20 mouse cellular contexts compared by ENCODE assay signal in the genomic region with DNA sequence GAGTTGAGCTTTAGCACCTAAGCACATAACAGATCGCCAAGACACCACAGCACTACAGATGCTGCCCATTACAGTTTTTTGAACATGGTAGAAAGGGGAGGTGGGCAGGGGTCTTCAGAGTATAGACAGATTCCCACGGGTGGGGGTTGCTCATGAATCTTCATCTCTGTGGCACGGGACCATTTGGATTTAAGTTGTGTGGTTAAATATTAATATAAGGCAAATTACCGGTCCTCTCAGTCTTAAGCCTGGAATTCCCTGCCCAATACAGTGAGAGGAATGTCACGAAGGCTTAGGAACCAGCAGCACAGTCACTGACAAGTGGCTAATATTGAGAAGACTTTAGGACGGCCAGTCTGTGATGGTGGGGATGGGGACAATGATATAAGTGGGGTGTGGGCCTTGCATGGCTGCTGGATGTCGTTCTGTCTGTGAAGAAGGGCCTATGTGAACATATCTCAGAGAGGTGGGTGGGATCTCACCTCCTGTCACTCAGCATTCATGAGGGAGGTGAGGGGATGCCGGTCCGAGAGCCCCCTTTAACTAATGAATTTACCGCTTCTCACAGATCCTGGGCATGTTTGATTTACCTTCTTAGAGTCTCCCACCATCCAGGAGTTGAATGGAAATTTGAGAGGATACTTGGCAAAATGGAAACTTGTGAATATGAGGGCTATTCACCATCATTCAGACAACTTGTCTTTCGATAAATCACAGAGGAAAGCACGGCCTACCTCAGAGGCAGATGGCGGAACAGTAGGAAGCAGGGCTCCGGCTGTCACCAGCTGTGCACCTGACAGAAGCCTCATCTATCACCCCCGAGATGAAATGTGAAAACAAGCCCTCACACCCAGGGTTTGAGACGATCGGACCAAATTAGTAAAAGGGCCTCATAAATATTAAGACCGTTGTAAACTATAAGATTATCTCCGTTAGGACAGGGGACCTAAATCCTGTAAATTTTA. TPM values are rescaled to one million over a fixed set of nuclear protein-coding genes. Genes with fewer than 3 reads are reported as not detected.
A peak's percentile ranks its signal among the peaks of the same experiment; 100 is the strongest.
DNase-seq lines count a peak whose midpoint lies in the region; ATAC-seq and TF ChIP-seq lines count a peak whose summit lies in the region.
"Had no signal": no experiment of that assay in that cellular context is flagged by ENCODE, and none has a peak within 500 bp of the region (broad histone marks: within the 10 kb centered on the region; RNA-seq: fewer than 3 reads in every experiment).

No protein-coding gene starts in this region.

- peak overlapping the region; percentile 67 for H3K4me2 ChIP-seq in forebrain, embryonic 13.5 days
- H3K4me2 ChIP-seq in hindbrain, postnatal 0 days (ENCODE audit: low read depth, low read length), result peak overlapping the region; percentile 70
- H3K4me2 ChIP-seq in neural tube, embryonic 15.5 days, result peak overlapping the region; percentile 86
- H3K4me2 ChIP-seq: embryonic facial prominence, embryonic 15.5 days; liver, embryonic 15.5 days had no signal

- peaks cover 71% of the 10 kb centered on the region for H3K4me1 ChIP-seq in forebrain, embryonic 13.5 days
- H3K4me1 ChIP-seq in hindbrain, postnatal 0 days (ENCODE audit: insufficient read depth, low read length), result peaks cover 17% of the 10 kb centered on the region
- H3K4me1 ChIP-seq in neural tube, embryonic 15.5 days, result peaks cover 56% of the 10 kb centered on the region
- H3K4me1 ChIP-seq: limb, embryonic 10.5 days; liver, embryonic 15.5 days had no signal

- ATAC-seq in forebrain, embryonic 13.5 days, result no peak
- ATAC-seq in hindbrain, postnatal 0 days, result no peak
- no peak for ATAC-seq in neural tube, embryonic 15.5 days (ENCODE audit: low FRiP score)

- peak; percentile 72 for DNase-seq in left cerebral cortex, postnatal 4 days
- no peak for DNase-seq in left cerebral cortex, adult 18-20 months (ENCODE audit: low spot score in 2 of 2)
- DNase-seq in hindbrain, postnatal 0 days (ENCODE audit: low spot score), result peak; percentile 55
- no peak for DNase-seq in layer of hippocampus, postnatal 36 days
- no peak for DNase-seq in heart, postnatal 25 days (ENCODE audit: low spot score)
- no peak for DNase-seq in right cerebral cortex, postnatal 14 days
- DNase-seq: kidney, adult 11 months; right cerebral cortex, postnatal 25 days had no signal

- WGBS in forebrain, embryonic 13.5 days, result 73% methylated on average over 19 of the region's 19 CpGs
- WGBS in hindbrain, postnatal 0 days, result 44% methylated on average over 19 of the region's 19 CpGs
- WGBS in neural tube, embryonic 15.5 days, result 41% methylated on average over 19 of the region's 19 CpGs

- peaks cover 2% of the 10 kb centered on the region; the same call in 1 of the 2 replicates for H3K27me3 ChIP-seq in forebrain, embryonic 13.5 days
- no peaks in the 10 kb centered on the region for H3K27me3 ChIP-seq in hindbrain, postnatal 0 days (ENCODE audit: insufficient read depth, low read length)
- no peaks in the 10 kb centered on the region for H3K27me3 ChIP-seq in neural tube, embryonic 15.5 days (replicated peaks)

- H3K27ac ChIP-seq in forebrain, embryonic 13.5 days, result peak overlapping the region; percentile 69
- peak overlapping the region; percentile 97; the same call in 1 of the 2 replicates for H3K27ac ChIP-seq in hindbrain, postnatal 0 days
- H3K27ac ChIP-seq in neural tube, embryonic 15.5 days (replicated peaks), result no peak overlapping the region
- H3K27ac ChIP-seq: embryonic facial prominence, embryonic 15.5 days; limb, embryonic 10.5 days; liver, embryonic 15.5 days; macrophage had no signal

- intact Hi-C loops in left cerebral cortex, postnatal 4 days (cut with DNase I), result no loop called here
- intact Hi-C loops in heart, postnatal 25 days (cut with DNase I), result no loop called here

- peak overlapping the region; percentile 76 for H3K4me3 ChIP-seq in forebrain, embryonic 13.5 days
- H3K4me3 ChIP-seq in hindbrain, postnatal 0 days (ENCODE audit: low read length), result peak overlapping the region; percentile 78
- peak overlapping the region; percentile 68 for H3K4me3 ChIP-seq in neural tube, embryonic 15.5 days (replicated peaks)
- H3K4me3 ChIP-seq: embryonic facial prominence, embryonic 15.5 days; limb, embryonic 10.5 days; liver, embryonic 15.5 days had no signal

- no peak for TF ChIP-seq CTCF in hindbrain, postnatal 0 days (IDR thresholded peaks at IDR 0.05; ENCODE audit: low read depth)

- 0 out of 2 replicates have a peak, but pooled peaks cover 9% of the 10 kb centered on the region for H3K36me3 ChIP-seq in forebrain, embryonic 13.5 days (ENCODE audit: poor library complexity, severe bottlenecking)
- no peaks in the 10 kb centered on the region for H3K36me3 ChIP-seq in hindbrain, postnatal 0 days (ENCODE audit: insufficient read depth, low read length)
- 0 out of 2 replicates have a peak, but pooled peaks cover 2% of the 10 kb centered on the region for H3K36me3 ChIP-seq in neural tube, embryonic 15.5 days
- H3K36me3 ChIP-seq: embryonic facial prominence, embryonic 15.5 days; limb, embryonic 10.5 days; liver, embryonic 15.5 days had no signal

- H3K9ac ChIP-seq in forebrain, embryonic 13.5 days, result peak overlapping the region; percentile 95
- peak overlapping the region; percentile 87; the same call in 1 of the 2 replicates for H3K9ac ChIP-seq in hindbrain, postnatal 0 days (replicated peaks; ENCODE audit: low read length)
- H3K9ac ChIP-seq in neural tube, embryonic 15.5 days (replicated peaks), result peak overlapping the region; percentile 81
- H3K9ac ChIP-seq: embryonic facial prominence, embryonic 15.5 days; liver, embryonic 15.5 days had no signal

- no peaks in the 10 kb centered on the region for H3K9me3 ChIP-seq in forebrain, embryonic 13.5 days (replicated peaks)
- H3K9me3 ChIP-seq in hindbrain, postnatal 0 days (ENCODE audit: low read length), result no peaks in the 10 kb centered on the region
- no peaks in the 10 kb centered on the region for H3K9me3 ChIP-seq in neural tube, embryonic 15.5 days (replicated peaks)
- H3K9me3 ChIP-seq: embryonic facial prominence, embryonic 15.5 days; limb, embryonic 10.5 days; liver, embryonic 15.5 days had no signal

RNA-seq across cellular contexts. Expression of gene Ccdc175, which starts 48.3 kb away (rescaled TPM):
- total RNA-seq in left cerebral cortex, postnatal 4 days (2021), result not detected
- total RNA-seq in left cerebral cortex, adult 18-20 months (2021), result not detected
- polyA plus RNA-seq in forebrain, embryonic 13.5 days (2015; fragmentation: Nextera tagmentation; extraction: Ambion mirVana), result 0.06 TPM in 1 of 2 replicates, not detected in the other
- total RNA-seq in hindbrain, postnatal 0 days (2014; rRNA removed), result not detected in 2 replicates
- not detected in 2 replicates for polyA plus RNA-seq in hindbrain, postnatal 0 days (2015; fragmentation: Nextera tagmentation; extraction: Ambion mirVana)
- not detected in 2 replicates for polyA plus RNA-seq in neural tube, embryonic 15.5 days (2015; fragmentation: Nextera tagmentation; extraction: Ambion mirVana)
- not detected for total RNA-seq in layer of hippocampus, postnatal 36 days (2021)
- total RNA-seq in heart, postnatal 25 days (2021), result not detected
- total RNA-seq: adrenal gland, adult 18-20 months; gastrocnemius, adult 18-20 months had no signal
- polyA plus RNA-seq: embryonic facial prominence, embryonic 15.5 days; heart, embryonic 16.5 days; large intestine, adult 2 months; limb, embryonic 10.5 days; liver, embryonic 15.5 days; macrophage; stomach, embryonic 16.5 days; urinary bladder, adult 2 months had no signal

Comparison
In these comparisons a context has a peak if more than half of its experiments do, and no peak if none do; other contexts are left out.
1. DNase-seq: peak in left cerebral cortex, postnatal 4 days (single experiment) and hindbrain, postnatal 0 days (single experiment); none in left cerebral cortex, adult 18-20 months (0 of 2), layer of hippocampus, postnatal 36 days (0 of 2), heart, postnatal 25 days (single experiment) and right cerebral cortex, postnatal 14 days (single experiment).
2. Peak in every context shown above with its lines, with median percentiles within 50 percentile points of each other: H3K4me2 ChIP-seq, H3K4me3 ChIP-seq and H3K9ac ChIP-seq.